Mouse (Mus musculus) hindlimb bud, embryonic 11.5 days (tissue): ENCODE measurements around the gene Duxf3.
"Not testable (repeated sequence)": the region's sequence is repeated elsewhere in the genome, so short reads cannot be mapped to it uniquely, and the experiment has no call there.

Experiments
- DNase-seq: peaks from one replicate; pipeline ENCODE4 v3.0.0-alpha.2; 2012; ENCODE audit warnings: low read depth, low spot score; ENCODE audit errors: extremely low spot score

The Duxf3 gene

GRCm38 (mm10) chr10:58223972-58224805 lies 8.3 kb downstream of the Duxf3 start:
- not testable (repeated sequence) for DNase-seq

DNA sequence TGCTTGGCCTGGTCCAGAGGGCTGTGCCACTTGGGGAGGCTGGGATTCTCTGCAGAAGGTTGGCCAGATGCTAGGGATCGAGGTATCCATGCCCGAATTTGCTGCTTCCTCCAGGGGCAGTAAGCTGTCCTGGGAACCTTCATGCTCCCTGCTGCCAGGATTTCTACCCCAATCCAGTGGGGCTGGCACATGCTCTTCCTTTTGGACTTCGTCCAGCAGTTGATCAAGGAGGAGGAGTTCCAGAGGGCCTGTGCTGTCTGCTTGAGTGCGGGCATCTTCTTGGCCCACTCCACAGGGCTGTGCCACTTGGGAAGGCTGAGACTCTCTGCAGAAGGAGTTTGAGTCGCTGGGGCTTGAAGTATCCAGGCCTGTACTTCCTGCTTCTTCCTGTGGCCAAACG lies 9.3 kb downstream of the Duxf3 start:
- DNase-seq, result not testable (repeated sequence)

DNA sequence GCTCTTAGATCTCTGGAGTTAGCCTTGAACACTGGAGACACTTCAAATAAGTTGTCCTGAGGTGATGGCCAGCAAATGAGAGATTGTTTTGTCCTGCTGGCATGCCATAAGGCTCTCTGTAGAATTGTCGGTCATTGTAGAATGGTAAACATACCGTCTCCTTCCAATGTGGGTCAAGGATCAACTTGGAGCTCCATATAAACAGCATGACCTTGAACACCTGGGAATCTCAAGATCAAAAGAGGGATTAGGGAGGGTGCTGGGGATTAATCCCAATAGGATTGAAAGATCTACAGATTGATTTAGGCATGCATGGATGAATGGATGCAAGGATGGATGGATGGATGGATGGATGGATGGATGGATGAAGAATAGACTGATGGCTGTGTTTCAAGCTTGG lies 10.9 kb downstream of the Duxf3 start:
- not testable (repeated sequence) for DNase-seq

GRCm38 (mm10) chr10:58220726-58221125 lies 11.7 kb downstream of the Duxf3 start:
- DNase-seq, result no peak

- no peak for DNase-seq
Observed at GRCm38 (mm10) chr10:58217366-58217765, 15.1 kb downstream of the Duxf3 start.

DNA sequence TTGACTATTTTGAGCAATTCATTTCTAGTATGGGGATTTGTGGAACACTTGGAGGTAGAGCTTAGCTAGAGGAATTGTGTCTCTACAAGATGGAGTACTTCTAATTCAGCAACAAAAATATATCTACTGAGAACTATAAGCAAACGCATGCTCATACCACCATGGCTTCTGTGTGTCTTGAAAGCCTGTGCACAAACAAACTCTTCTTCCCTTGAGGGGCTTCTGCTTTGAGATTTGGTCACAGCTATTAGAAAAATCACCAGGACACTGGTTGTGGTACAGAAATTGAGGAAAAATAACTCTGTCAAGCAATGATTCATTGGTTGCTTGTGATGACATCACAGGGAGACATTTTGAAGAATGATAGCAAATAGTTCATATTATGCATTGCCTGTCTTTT lies 17.1 kb downstream of the Duxf3 start:
- no peak for DNase-seq

DNA sequence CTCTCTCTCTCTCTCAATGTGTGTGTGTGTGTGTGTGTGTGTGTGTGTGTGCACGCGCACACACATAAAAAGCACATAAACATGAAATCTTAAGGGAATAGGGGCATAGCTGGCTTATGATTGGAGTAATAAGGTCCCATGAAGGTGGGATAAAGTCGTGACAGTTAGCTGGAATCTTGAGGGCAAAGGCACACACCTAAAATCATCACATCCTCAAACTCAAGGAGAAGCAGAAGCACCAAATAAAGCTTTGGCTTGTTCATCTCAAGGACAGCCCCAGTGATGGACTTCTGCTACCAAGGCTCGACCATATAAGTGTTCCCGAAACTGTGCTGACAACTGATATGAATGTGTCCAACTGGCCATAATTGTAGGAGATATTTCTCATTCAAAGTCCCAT lies 17.5 kb downstream of the Duxf3 start:
- no peak for DNase-seq

DNA sequence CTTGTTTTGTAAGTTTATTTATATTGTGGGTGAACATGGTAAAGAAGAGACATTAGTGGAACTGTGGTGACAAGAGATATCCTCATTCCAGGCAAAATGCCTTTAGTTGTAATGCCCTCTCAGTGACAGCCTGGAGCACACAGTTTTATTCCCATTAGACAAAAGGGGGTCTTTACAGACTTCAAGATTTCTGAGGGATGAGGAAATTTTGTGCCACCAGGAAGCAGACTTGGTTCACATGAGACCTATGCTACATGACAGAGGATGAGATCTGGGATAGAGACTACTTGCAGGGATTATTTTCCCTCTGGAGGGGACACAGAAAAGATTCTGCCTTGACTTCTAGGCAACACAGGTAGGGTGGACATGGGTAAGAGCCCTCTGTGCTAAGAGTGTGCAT lies 18.0 kb downstream of the Duxf3 start:
- DNase-seq, result no peak

- DNase-seq, result no peak
Observed at GRCm38 (mm10) chr10:58212230-58212629, 20.2 kb downstream of the Duxf3 start.

GRCm38 (mm10) chr10:58211213-58211612 lies 21.3 kb downstream of the Duxf3 start:
- DNase-seq, result no peak

GRCm38 (mm10) chr10:58210514-58210913 lies 22.0 kb downstream of the Duxf3 start:
- DNase-seq, result no peak

DNA sequence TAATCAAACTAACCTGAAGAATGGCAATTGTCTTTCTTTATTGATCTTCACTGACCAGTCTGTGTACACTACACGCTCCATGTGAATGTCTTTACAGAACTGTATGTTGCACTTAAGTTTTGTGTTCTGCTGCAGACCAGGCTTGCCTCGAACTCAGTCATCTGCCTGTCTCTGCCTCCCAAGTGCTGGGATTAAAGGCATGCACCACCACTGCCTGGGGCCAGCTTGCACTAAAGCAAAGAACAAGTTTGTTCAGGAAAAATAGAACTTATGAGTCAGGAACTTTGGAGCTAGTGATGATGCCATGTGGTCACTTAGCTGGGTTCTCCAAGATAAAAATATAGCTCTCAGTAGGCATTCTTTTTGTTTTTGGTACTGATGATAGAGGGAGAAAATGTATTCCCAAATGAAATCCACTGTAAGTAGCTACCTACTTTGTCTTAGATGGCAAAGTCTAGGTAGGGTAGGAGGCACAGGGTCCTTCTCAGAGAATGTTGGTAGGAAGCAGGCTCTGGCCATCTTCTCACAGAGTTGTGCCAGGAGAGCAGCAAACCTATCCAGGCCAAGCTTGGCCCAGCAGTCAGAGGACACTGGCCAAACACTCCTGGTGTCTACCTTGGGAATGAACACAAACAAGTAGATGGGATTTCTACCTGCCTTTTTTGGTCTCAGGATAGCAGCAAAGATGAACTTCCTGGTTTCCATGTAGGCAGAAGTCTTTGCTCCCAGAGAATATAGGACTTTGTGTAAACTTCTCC lies 22.6 kb downstream of the Duxf3 start:
- DNase-seq, result no peak

- DNase-seq, result no peak
Observed at GRCm38 (mm10) chr10:58206639-58207404, 25.7 kb downstream of the Duxf3 start.

GRCm38 (mm10) chr10:58205986-58206385 lies 26.5 kb downstream of the Duxf3 start:
- DNase-seq, result no peak
